Mouse (Mus musculus): Measurements from ENCODE around the gene Tnnc1. TPM values are rescaled to one million over a fixed set of nuclear protein-coding genes. Genes with fewer than 3 reads are reported as not detected.
A peak's percentile ranks its signal among the peaks of the same experiment; 100 is the strongest.

Tnnc1 gene
- polyA plus RNA-seq, 1 experiment, result 0.34 TPM

GRCm38 (mm10) chr14:31183541-31183940 is 24.6 kb upstream of the Tnnc1 start:
- TF ChIP-seq POLR2A (IDR thresholded peaks at IDR 0.05; ENCODE audit: low read depth, low read length) (no peak), CTCF (IDR thresholded peaks at IDR 0.05; ENCODE audit: extremely low read depth, insufficient read length, insufficient replicate concordance, low read depth, low read length) (no peak)
- no peaks in the 10 kb centered on the region for H3K27me3 ChIP-seq (ENCODE audit: control insufficient read depth, insufficient read depth, low read length)
- peaks cover 62% of the 10 kb centered on the region for H3K36me3 ChIP-seq (ENCODE audit: control insufficient read depth, insufficient read depth, low read length)
- no peak overlapping the region for H3K4me3 ChIP-seq (ENCODE audit: low read depth, low read length)
- 0 out of 2 replicates have a peak overlapping the region, but pooled peaks have one; percentile 3 for H3K27ac ChIP-seq (ENCODE audit: insufficient read depth, low read depth, low read length)
- peaks cover 7% of the 10 kb centered on the region for H3K4me1 ChIP-seq (ENCODE audit: control insufficient read depth, insufficient read depth, insufficient read length, low read length)
- 80% methylated on average over 5 of the region's 5 CpGs for WGBS

GRCm38 (mm10) chr14:31184195-31184594 is 23.9 kb upstream of the Tnnc1 start:
- H3K27me3 ChIP-seq (ENCODE audit: control insufficient read depth, insufficient read depth, low read length), result no peaks in the 10 kb centered on the region
- H3K4me3 ChIP-seq (ENCODE audit: low read depth, low read length), result no peak overlapping the region
- WGBS, result 92% methylated on average over 12 of the region's 12 CpGs
- peaks cover 68% of the 10 kb centered on the region for H3K36me3 ChIP-seq (ENCODE audit: control insufficient read depth, insufficient read depth, low read length)
- H3K27ac ChIP-seq (ENCODE audit: insufficient read depth, low read depth, low read length), result no peak overlapping the region
- H3K4me1 ChIP-seq (ENCODE audit: control insufficient read depth, insufficient read depth, insufficient read length, low read length), result peaks cover 7% of the 10 kb centered on the region
- no peak for TF ChIP-seq POLR2A (IDR thresholded peaks at IDR 0.05; ENCODE audit: low read depth, low read length)
- no peak for TF ChIP-seq CTCF (IDR thresholded peaks at IDR 0.05; ENCODE audit: extremely low read depth, insufficient read length, insufficient replicate concordance, low read depth, low read length)

GRCm38 (mm10) chr14:31186656-31187055 is 21.5 kb upstream of the Tnnc1 start:
- Histone ChIP-seq H3K27me3 (ENCODE audit: control insufficient read depth, insufficient read depth, low read length) (no peaks in the 10 kb centered on the region), H3K27ac (ENCODE audit: insufficient read depth, low read depth, low read length) (no peak overlapping the region), H3K36me3 (ENCODE audit: control insufficient read depth, insufficient read depth, low read length) (peaks cover 73% of the 10 kb centered on the region), H3K4me3 (ENCODE audit: low read depth, low read length) (no peak overlapping the region), H3K4me1 (ENCODE audit: control insufficient read depth, insufficient read depth, insufficient read length, low read length) (peaks cover 7% of the 10 kb centered on the region)
- 57% methylated on average over 4 of the region's 4 CpGs for WGBS
- TF ChIP-seq POLR2A (IDR thresholded peaks at IDR 0.05; ENCODE audit: low read depth, low read length) (no peak), CTCF (IDR thresholded peaks at IDR 0.05; ENCODE audit: extremely low read depth, insufficient read length, insufficient replicate concordance, low read depth, low read length) (no peak)

GRCm38 (mm10) chr14:31188771-31189181 is 19.3 kb upstream of the Tnnc1 start:
- peaks cover 71% of the 10 kb centered on the region for H3K36me3 ChIP-seq (ENCODE audit: control insufficient read depth, insufficient read depth, low read length)
- H3K4me3 ChIP-seq (ENCODE audit: low read depth, low read length), result no peak overlapping the region
- H3K27me3 ChIP-seq (ENCODE audit: control insufficient read depth, insufficient read depth, low read length), result no peaks in the 10 kb centered on the region
- H3K4me1 ChIP-seq (ENCODE audit: control insufficient read depth, insufficient read depth, insufficient read length, low read length), result no peaks in the 10 kb centered on the region; the same call in 1 of the 2 replicates
- H3K27ac ChIP-seq (ENCODE audit: insufficient read depth, low read depth, low read length), result peak overlapping the region; percentile 55
- 69% methylated on average over 6 of the region's 6 CpGs for WGBS
- TF ChIP-seq POLR2A (IDR thresholded peaks at IDR 0.05; ENCODE audit: low read depth, low read length) (no peak), CTCF (IDR thresholded peaks at IDR 0.05; ENCODE audit: extremely low read depth, insufficient read length, insufficient replicate concordance, low read depth, low read length) (no peak)

- TF ChIP-seq CTCF (IDR thresholded peaks at IDR 0.05; ENCODE audit: extremely low read depth, insufficient read length, insufficient replicate concordance, low read depth, low read length) (no peak), POLR2A (IDR thresholded peaks at IDR 0.05; ENCODE audit: low read depth, low read length) (no peak)
- 86% methylated on average over 3 of the region's 3 CpGs for WGBS
- H3K27ac ChIP-seq (ENCODE audit: insufficient read depth, low read depth, low read length), result peak overlapping the region; percentile 55
- H3K4me3 ChIP-seq (ENCODE audit: low read depth, low read length), result no peak overlapping the region
- H3K4me1 ChIP-seq (ENCODE audit: control insufficient read depth, insufficient read depth, insufficient read length, low read length), result no peaks in the 10 kb centered on the region
- peaks cover 69% of the 10 kb centered on the region for H3K36me3 ChIP-seq (ENCODE audit: control insufficient read depth, insufficient read depth, low read length)
- H3K27me3 ChIP-seq (ENCODE audit: control insufficient read depth, insufficient read depth, low read length), result no peaks in the 10 kb centered on the region
These were observed 18.8 kb upstream of the Tnnc1 start for GRCm38 (mm10) chr14:31189348-31189747.

GRCm38 (mm10) chr14:31191936-31192335 is 16.2 kb upstream of the Tnnc1 start:
- H3K27ac ChIP-seq (ENCODE audit: insufficient read depth, low read depth, low read length), result no peak overlapping the region
- TF ChIP-seq POLR2A (IDR thresholded peaks at IDR 0.05; ENCODE audit: low read depth, low read length), result no peak
- peaks cover 51% of the 10 kb centered on the region for H3K36me3 ChIP-seq (ENCODE audit: control insufficient read depth, insufficient read depth, low read length)
- H3K4me1 ChIP-seq (ENCODE audit: control insufficient read depth, insufficient read depth, insufficient read length, low read length), result peaks cover 4% of the 10 kb centered on the region; the same call in 1 of the 2 replicates
- WGBS, result 31% methylated on average over 2 of the region's 2 CpGs
- H3K27me3 ChIP-seq (ENCODE audit: control insufficient read depth, insufficient read depth, low read length), result no peaks in the 10 kb centered on the region
- no peak overlapping the region for H3K4me3 ChIP-seq (ENCODE audit: low read depth, low read length)

GRCm38 (mm10) chr14:31193791-31194190 is 14.3 kb upstream of the Tnnc1 start:
- no peak for TF ChIP-seq CTCF (IDR thresholded peaks at IDR 0.05; ENCODE audit: extremely low read depth, insufficient read length, insufficient replicate concordance, low read depth, low read length)
- TF ChIP-seq POLR2A (IDR thresholded peaks at IDR 0.05; ENCODE audit: low read depth, low read length), result no peak
- H3K36me3 ChIP-seq (ENCODE audit: control insufficient read depth, insufficient read depth, low read length), result peaks cover 40% of the 10 kb centered on the region
- whole genome bisulfite sequencing, result 74% methylated on average over 7 of the region's 7 CpGs

More at GRCm38 (mm10) chr14:31193791-31194190, 14.3 kb upstream of the Tnnc1 start:
- no peak overlapping the region for H3K4me3 ChIP-seq (ENCODE audit: low read depth, low read length)
- H3K27me3 ChIP-seq (ENCODE audit: control insufficient read depth, insufficient read depth, low read length), result no peaks in the 10 kb centered on the region
- no peak overlapping the region for H3K27ac ChIP-seq (ENCODE audit: insufficient read depth, low read depth, low read length)
- peaks cover 6% of the 10 kb centered on the region for H3K4me1 ChIP-seq (ENCODE audit: control insufficient read depth, insufficient read depth, insufficient read length, low read length)
